ENCODE assay signal across 8 mouse cellular contexts in genomic region chr5:20880797-20881775, GRCm38 (mm10). TPM values are rescaled to one million over a fixed set of nuclear protein-coding genes. Genes with fewer than 3 reads are reported as not detected.
A peak's percentile ranks its signal among the peaks of the same experiment; 100 is the strongest.
DNase-seq lines count a peak whose midpoint lies in the region; ATAC-seq and TF ChIP-seq lines count a peak whose summit lies in the region.

No protein-coding gene starts in this region.

- peak overlapping the region; percentile 57 for H3K4me2 ChIP-seq in embryonic facial prominence, embryonic 14.5 days (ENCODE audit: low read depth, low read length)
- peak overlapping the region; percentile 76 for H3K4me2 ChIP-seq in heart, embryonic 11.5 days
- peak overlapping the region; percentile 65 for H3K4me2 ChIP-seq in kidney, embryonic 16.5 days (replicated peaks; ENCODE audit: low read depth, low read length)
- peak overlapping the region; percentile 51 for H3K4me2 ChIP-seq in midbrain, postnatal 0 days (ENCODE audit: low read depth, low read length, poor library complexity, severe bottlenecking)

- WGBS in embryonic facial prominence, embryonic 14.5 days: 2% methylated on average over 32 of the region's 64 CpGs
- 2% methylated on average over 52 of the region's 64 CpGs for WGBS in heart, embryonic 11.5 days (ENCODE audit: insufficient replicate concordance)
- 1% methylated on average over 39 of the region's 64 CpGs for WGBS in kidney, embryonic 16.5 days
- 4% methylated on average over 50 of the region's 64 CpGs for WGBS in liver, adult 2 months
- 2% methylated on average over 53 of the region's 64 CpGs for WGBS in midbrain, postnatal 0 days

- no peak; the same call in 1 of the 2 replicates for ATAC-seq in embryonic facial prominence, embryonic 14.5 days (ENCODE audit: low read depth)
- ATAC-seq in heart, embryonic 11.5 days (replicated peaks; ENCODE audit: insufficient number of reproducible peaks, low FRiP score, low TSS enrichment): peak; percentile 40; the same call in 1 of the 2 replicates
- no peak; the same call in 1 of the 2 replicates for ATAC-seq in kidney, embryonic 16.5 days (ENCODE audit: low FRiP score, low TSS enrichment)
- ATAC-seq in midbrain, postnatal 0 days (ENCODE audit: low FRiP score): no peak; the same call in none of the 2 replicates

- peak overlapping the region; percentile 92 for H3K27ac ChIP-seq in embryonic facial prominence, embryonic 14.5 days (replicated peaks; ENCODE audit: low read depth, low read length)
- H3K27ac ChIP-seq in heart, embryonic 11.5 days (ENCODE audit: low read depth, low read length): peak overlapping the region; percentile 97
- peak overlapping the region; percentile 92 for H3K27ac ChIP-seq in kidney, embryonic 16.5 days (ENCODE audit: low read length)
- peak overlapping the region; percentile 33; the same call in 1 of the 2 replicates for H3K27ac ChIP-seq in liver, adult 2 months (replicated peaks; ENCODE audit: insufficient read depth, low read depth, low read length)
- H3K27ac ChIP-seq in midbrain, postnatal 0 days (ENCODE audit: low read depth, low read length): peak overlapping the region; percentile 89

- no peak for TF ChIP-seq CTCF in liver, adult 2 months (IDR thresholded peaks at IDR 0.05; ENCODE audit: low read depth, low read length)
- peak; percentile 37; the same call in 1 of the 2 replicates for TF ChIP-seq CTCF in midbrain, postnatal 0 days (IDR thresholded peaks at IDR 0.05)

- H3K36me3 ChIP-seq in embryonic facial prominence, embryonic 14.5 days (ENCODE audit: control insufficient read depth, insufficient read depth, low read length): peaks cover 4% of the 10 kb centered on the region; the same call in 1 of the 2 replicates
- 0 out of 2 replicates have a peak, but pooled peaks cover 2% of the 10 kb centered on the region for H3K36me3 ChIP-seq in heart, embryonic 11.5 days (ENCODE audit: control insufficient read depth, insufficient read depth, low read length)
- peaks cover 7% of the 10 kb centered on the region; the same call in 1 of the 2 replicates for H3K36me3 ChIP-seq in kidney, embryonic 16.5 days (ENCODE audit: insufficient read depth, low read length)
- no peaks in the 10 kb centered on the region for H3K36me3 ChIP-seq in liver, adult 2 months (ENCODE audit: control insufficient read depth, insufficient read depth, low read length)
- H3K36me3 ChIP-seq in midbrain, postnatal 0 days (ENCODE audit: insufficient read depth, low read length): 0 out of 2 replicates have a peak, but pooled peaks cover 2% of the 10 kb centered on the region

- peak; percentile 45 for DNase-seq in 3T3-L1 (ENCODE audit: low read depth, low spot score)
- peak; percentile 71 for DNase-seq in adrenal gland, postnatal 14 days
- DNase-seq in embryonic facial prominence, embryonic 14.5 days (ENCODE audit: low spot score): peak; percentile 63
- peak; percentile 32 for DNase-seq in liver, adult 2 months (ENCODE audit: extremely low read depth, low read depth, low spot score)
- peak; percentile 58 for DNase-seq in midbrain, postnatal 0 days (ENCODE audit: low spot score)
- DNase-seq in spleen, postnatal 14 days (ENCODE audit: low spot score in 2 of 2): peak; percentile 25 to 48

- H3K79me2 ChIP-seq in liver, adult 2 months (ENCODE audit: control insufficient read depth, insufficient read depth, low read length): no peaks in the 10 kb centered on the region

- peaks cover 19% of the 10 kb centered on the region for H3K4me1 ChIP-seq in embryonic facial prominence, embryonic 14.5 days (ENCODE audit: control insufficient read depth, insufficient read depth, low read length)
- peaks cover 22% of the 10 kb centered on the region for H3K4me1 ChIP-seq in heart, embryonic 11.5 days (ENCODE audit: control insufficient read depth, insufficient read depth, low read length)
- peaks cover 25% of the 10 kb centered on the region for H3K4me1 ChIP-seq in kidney, embryonic 16.5 days (ENCODE audit: insufficient read depth, low read length)
- H3K4me1 ChIP-seq in liver, adult 2 months (ENCODE audit: control insufficient read depth, insufficient read depth, low read length): peaks cover 8% of the 10 kb centered on the region; the same call in 1 of the 2 replicates
- peaks cover 10% of the 10 kb centered on the region for H3K4me1 ChIP-seq in midbrain, postnatal 0 days (ENCODE audit: insufficient read depth, low read length)

- H3K27me3 ChIP-seq in embryonic facial prominence, embryonic 14.5 days (replicated peaks; ENCODE audit: control insufficient read depth, insufficient read depth, low read length): no peaks in the 10 kb centered on the region
- no peaks in the 10 kb centered on the region for H3K27me3 ChIP-seq in heart, embryonic 11.5 days (ENCODE audit: control insufficient read depth, insufficient read depth, low read length)
- no peaks in the 10 kb centered on the region for H3K27me3 ChIP-seq in kidney, embryonic 16.5 days (ENCODE audit: insufficient read depth, low read length)
- H3K27me3 ChIP-seq in liver, adult 2 months (ENCODE audit: control insufficient read depth, insufficient read depth, low read length): no peaks in the 10 kb centered on the region
- H3K27me3 ChIP-seq in midbrain, postnatal 0 days (ENCODE audit: insufficient read depth, low read length): no peaks in the 10 kb centered on the region

- H3K9me3 ChIP-seq in embryonic facial prominence, embryonic 14.5 days (ENCODE audit: control insufficient read depth, low read length): no peaks in the 10 kb centered on the region
- H3K9me3 ChIP-seq in heart, embryonic 11.5 days (replicated peaks; ENCODE audit: control insufficient read depth, low read length): no peaks in the 10 kb centered on the region
- H3K9me3 ChIP-seq in kidney, embryonic 16.5 days (ENCODE audit: low read length): no peaks in the 10 kb centered on the region
- H3K9me3 ChIP-seq in midbrain, postnatal 0 days (ENCODE audit: low read length): no peaks in the 10 kb centered on the region

- peak overlapping the region; percentile 84 for H3K4me3 ChIP-seq in embryonic facial prominence, embryonic 14.5 days (ENCODE audit: low read depth, low read length)
- H3K4me3 ChIP-seq in heart, embryonic 11.5 days (ENCODE audit: low read depth, low read length): peak overlapping the region; percentile 88
- H3K4me3 ChIP-seq in kidney, embryonic 16.5 days (ENCODE audit: low read length): peak overlapping the region; percentile 90
- peak overlapping the region; percentile 92 for H3K4me3 ChIP-seq in liver, adult 2 months (ENCODE audit: insufficient read depth, low read depth, low read length)
- H3K4me3 ChIP-seq in midbrain, postnatal 0 days (ENCODE audit: low read depth, low read length): peak overlapping the region; percentile 82

- H3K9ac ChIP-seq in embryonic facial prominence, embryonic 14.5 days (ENCODE audit: low read depth, low read length): peak overlapping the region; percentile 86
- H3K9ac ChIP-seq in heart, embryonic 11.5 days (ENCODE audit: low read depth, low read length): peak overlapping the region; percentile 91
- peak overlapping the region; percentile 88 for H3K9ac ChIP-seq in kidney, embryonic 16.5 days (replicated peaks; ENCODE audit: low read length)
- peak overlapping the region; percentile 97 for H3K9ac ChIP-seq in liver, adult 2 months (ENCODE audit: low read depth, low read length)
- H3K9ac ChIP-seq in midbrain, postnatal 0 days (replicated peaks; ENCODE audit: low read length, poor library complexity, severe bottlenecking): peak overlapping the region; percentile 83

- no peak for TF ChIP-seq POLR2A in liver, adult 2 months (IDR thresholded peaks at IDR 0.05; ENCODE audit: extremely low read depth, insufficient read depth, low read length)

RNA-seq across cellular contexts. Expression of gene Phtf2, which starts 0.8 kb away (rescaled TPM):
- total RNA-seq in adrenal gland, postnatal 14 days (2021): 12.5 and 13.8 TPM in 2 replicates
- 20.3 and 23.0 TPM in 2 replicates for polyA plus RNA-seq in embryonic facial prominence, embryonic 14.5 days (2014; fragmentation: Nextera tagmentation; extraction: Ambion mirVana)
- 38.9 and 50.4 TPM in 2 replicates for polyA plus RNA-seq in heart, embryonic 11.5 days (2014; fragmentation: Nextera tagmentation; extraction: Ambion mirVana)
- polyA plus RNA-seq in kidney, embryonic 16.5 days (2015; fragmentation: Nextera tagmentation; extraction: Ambion mirVana): 15.8 and 16.9 TPM in 2 replicates
- 6.1 and 6.2 TPM in 2 replicates for total RNA-seq in liver, adult 2 months (2014; rRNA removed)
- 0.80 and 1.2 TPM in 2 replicates for polyA plus RNA-seq in liver, adult 2 months (2012; rRNA removed)
- 20.2 and 42.6 TPM in 2 replicates for total RNA-seq in midbrain, postnatal 0 days (2014; rRNA removed)
- polyA plus RNA-seq in midbrain, postnatal 0 days (2015; fragmentation: Nextera tagmentation; extraction: Ambion mirVana): 20.4 and 21.3 TPM in 2 replicates

RNA-seq across cellular contexts. Expression of gene Tmem60, which starts 0.9 kb away (rescaled TPM):
- 22.7 and 23.0 TPM in 2 replicates for total RNA-seq in adrenal gland, postnatal 14 days (2021)
- 48.9 and 52.8 TPM in 2 replicates for polyA plus RNA-seq in embryonic facial prominence, embryonic 14.5 days (2014; fragmentation: Nextera tagmentation; extraction: Ambion mirVana)
- polyA plus RNA-seq in heart, embryonic 11.5 days (2014; fragmentation: Nextera tagmentation; extraction: Ambion mirVana): 46.7 and 51.8 TPM in 2 replicates
- polyA plus RNA-seq in kidney, embryonic 16.5 days (2015; fragmentation: Nextera tagmentation; extraction: Ambion mirVana): 52.9 and 53.9 TPM in 2 replicates
- 11.7 and 13.2 TPM in 2 replicates for total RNA-seq in liver, adult 2 months (2014; rRNA removed)
- polyA plus RNA-seq in liver, adult 2 months (2012; rRNA removed): 6.0 and 8.3 TPM in 2 replicates
- 14.1 and 19.4 TPM in 2 replicates for total RNA-seq in midbrain, postnatal 0 days (2014; rRNA removed)
- 70.7 and 72.0 TPM in 2 replicates for polyA plus RNA-seq in midbrain, postnatal 0 days (2015; fragmentation: Nextera tagmentation; extraction: Ambion mirVana)

Comparison
In these comparisons a context has a peak if more than half of its experiments do, and no peak if none do; other contexts are left out.
1. H3K27ac ChIP-seq: peak in every context shown above with its lines; median percentile 97 in heart, embryonic 11.5 days; 92 in embryonic facial prominence, embryonic 14.5 days; 92 in kidney, embryonic 16.5 days; 89 in midbrain, postnatal 0 days; 33 in liver, adult 2 months.